Mouse (Mus musculus): ENCODE results near the gene Runx1. TPM values are rescaled to one million over a fixed set of nuclear protein-coding genes. Genes with fewer than 3 reads are reported as not detected.

The Runx1 gene
- polyA plus RNA-seq, 1 experiment from 2014 or later: 1.7 TPM

- Histone ChIP-seq H3K4me2 (peak overlapping the region; percentile 99), H3K27ac (peak overlapping the region; percentile 61), H3K9ac (peak overlapping the region; percentile 65), H3K9me3 (replicated peaks) (no peaks in the 10 kb centered on the region), H3K27me3 (peaks cover 72% of the 10 kb centered on the region), H3K4me3 (peak overlapping the region; percentile 62), H3K4me1 (replicated peaks) (peaks cover 39% of the 10 kb centered on the region), H3K36me3 (no peaks in the 10 kb centered on the region)
- under 1% methylated on average over 53 of the region's 53 CpGs for WGBS
- ATAC-seq (replicated peaks; ENCODE audit: insufficient number of reproducible peaks, insufficient read depth, low FRiP score, low read depth): peak; percentile 91
These were observed 128.7 kb downstream of the Runx1 start for GRCm38 (mm10) chr16:92697227-92697736.

- Histone ChIP-seq H3K4me3 (peak overlapping the region; percentile 62), H3K4me2 (peak overlapping the region; percentile 99), H3K4me1 (replicated peaks) (peaks cover 39% of the 10 kb centered on the region), H3K27ac (no peak overlapping the region), H3K9ac (0 out of 2 replicates have a peak overlapping the region, but pooled peaks have one; percentile 9), H3K27me3 (peaks cover 71% of the 10 kb centered on the region), H3K9me3 (replicated peaks) (no peaks in the 10 kb centered on the region), H3K36me3 (no peaks in the 10 kb centered on the region)
- WGBS: 2% methylated on average over 24 of the region's 24 CpGs
- ATAC-seq (replicated peaks; ENCODE audit: insufficient number of reproducible peaks, insufficient read depth, low FRiP score, low read depth): no peak
These were observed 129.4 kb downstream of the Runx1 start for GRCm38 (mm10) chr16:92696411-92697015.

GRCm38 (mm10) chr16:92695981-92696380 lies 130.0 kb downstream of the Runx1 start:
- no peak overlapping the region for H3K27ac ChIP-seq
- no peak for ATAC-seq (replicated peaks; ENCODE audit: insufficient number of reproducible peaks, insufficient read depth, low FRiP score, low read depth)
- H3K4me3 ChIP-seq: peak overlapping the region; percentile 40
- peak overlapping the region; percentile 1; the same call in 1 of the 2 replicates for H3K9ac ChIP-seq
- 8% methylated on average over 12 of the region's 12 CpGs for WGBS
- H3K36me3 ChIP-seq: no peaks in the 10 kb centered on the region
- no peaks in the 10 kb centered on the region for H3K9me3 ChIP-seq (replicated peaks)
- peaks cover 39% of the 10 kb centered on the region for H3K4me1 ChIP-seq (replicated peaks)
- H3K4me2 ChIP-seq: peak overlapping the region; percentile 41
- peaks cover 72% of the 10 kb centered on the region for H3K27me3 ChIP-seq

- peaks cover 72% of the 10 kb centered on the region for H3K27me3 ChIP-seq
- H3K9ac ChIP-seq: peak overlapping the region; percentile 1
- H3K36me3 ChIP-seq: no peaks in the 10 kb centered on the region
- no peak overlapping the region for H3K27ac ChIP-seq
- ATAC-seq (replicated peaks; ENCODE audit: insufficient number of reproducible peaks, insufficient read depth, low FRiP score, low read depth): no peak
- WGBS: 2% methylated on average over 43 of the region's 43 CpGs
- H3K4me1 ChIP-seq (replicated peaks): peaks cover 39% of the 10 kb centered on the region
- H3K4me3 ChIP-seq: peak overlapping the region; percentile 40
- peak overlapping the region; percentile 41 for H3K4me2 ChIP-seq
- no peaks in the 10 kb centered on the region for H3K9me3 ChIP-seq (replicated peaks)
These were observed 130.6 kb downstream of the Runx1 start for GRCm38 (mm10) chr16:92695200-92695921.

- Histone ChIP-seq H3K36me3 (no peaks in the 10 kb centered on the region), H3K9ac (no peak overlapping the region), H3K27ac (no peak overlapping the region), H3K4me2 (peak overlapping the region; percentile 41; the same call in 1 of the 2 replicates), H3K4me3 (peak overlapping the region; percentile 40), H3K9me3 (replicated peaks) (no peaks in the 10 kb centered on the region), H3K4me1 (replicated peaks) (peaks cover 36% of the 10 kb centered on the region), H3K27me3 (peaks cover 72% of the 10 kb centered on the region)
- WGBS: 6% methylated on average over 18 of the region's 19 CpGs
- no peak for ATAC-seq (replicated peaks; ENCODE audit: insufficient number of reproducible peaks, insufficient read depth, low FRiP score, low read depth)
These were observed 131.3 kb downstream of the Runx1 start for GRCm38 (mm10) chr16:92694496-92695106.

GRCm38 (mm10) chr16:92690759-92691158 lies 135.2 kb downstream of the Runx1 start:
- 70% methylated on average over 7 of the region's 7 CpGs for WGBS
- Histone ChIP-seq H3K27ac (no peak overlapping the region), H3K36me3 (no peaks in the 10 kb centered on the region), H3K4me3 (no peak overlapping the region), H3K9me3 (replicated peaks) (no peaks in the 10 kb centered on the region), H3K4me1 (replicated peaks) (peaks cover 8% of the 10 kb centered on the region), H3K4me2 (no peak overlapping the region), H3K9ac (no peak overlapping the region), H3K27me3 (peaks cover 69% of the 10 kb centered on the region)
- ATAC-seq (replicated peaks; ENCODE audit: insufficient number of reproducible peaks, insufficient read depth, low FRiP score, low read depth): no peak

GRCm38 (mm10) chr16:92688941-92689340 lies 137.0 kb downstream of the Runx1 start:
- 91% methylated on average over 21 of the region's 21 CpGs for WGBS
- Histone ChIP-seq H3K27ac (no peak overlapping the region), H3K4me3 (no peak overlapping the region), H3K36me3 (no peaks in the 10 kb centered on the region), H3K9me3 (replicated peaks) (no peaks in the 10 kb centered on the region), H3K4me2 (no peak overlapping the region), H3K27me3 (peaks cover 64% of the 10 kb centered on the region), H3K9ac (no peak overlapping the region), H3K4me1 (replicated peaks) (no peaks in the 10 kb centered on the region)
- no peak for ATAC-seq (replicated peaks; ENCODE audit: insufficient number of reproducible peaks, insufficient read depth, low FRiP score, low read depth)

- no peaks in the 10 kb centered on the region for H3K36me3 ChIP-seq
- H3K9me3 ChIP-seq (replicated peaks): no peaks in the 10 kb centered on the region
- H3K4me1 ChIP-seq (replicated peaks): no peaks in the 10 kb centered on the region
- H3K4me2 ChIP-seq: no peak overlapping the region
- peaks cover 62% of the 10 kb centered on the region for H3K27me3 ChIP-seq
- H3K27ac ChIP-seq: no peak overlapping the region
- 86% methylated on average over 10 of the region's 10 CpGs for WGBS
- no peak for ATAC-seq (replicated peaks; ENCODE audit: insufficient number of reproducible peaks, insufficient read depth, low FRiP score, low read depth)
- no peak overlapping the region for H3K9ac ChIP-seq
- H3K4me3 ChIP-seq: no peak overlapping the region
These were observed 139.0 kb downstream of the Runx1 start for GRCm38 (mm10) chr16:92686978-92687377.

- H3K4me3 ChIP-seq: no peak overlapping the region
- WGBS: 29% methylated on average over 6 of the region's 6 CpGs
- H3K9me3 ChIP-seq (replicated peaks): no peaks in the 10 kb centered on the region
- ATAC-seq (replicated peaks; ENCODE audit: insufficient number of reproducible peaks, insufficient read depth, low FRiP score, low read depth): no peak
- peaks cover 61% of the 10 kb centered on the region for H3K27me3 ChIP-seq
- no peak overlapping the region for H3K27ac ChIP-seq
- H3K36me3 ChIP-seq: no peaks in the 10 kb centered on the region
- H3K4me2 ChIP-seq: no peak overlapping the region
- H3K4me1 ChIP-seq (replicated peaks): no peaks in the 10 kb centered on the region
- no peak overlapping the region for H3K9ac ChIP-seq
These were observed 140.1 kb downstream of the Runx1 start for GRCm38 (mm10) chr16:92685766-92686315.

- Histone ChIP-seq H3K27ac (no peak overlapping the region; the same call in 1 of the 2 replicates), H3K9me3 (replicated peaks) (no peaks in the 10 kb centered on the region), H3K9ac (no peak overlapping the region), H3K27me3 (peaks cover 53% of the 10 kb centered on the region), H3K4me3 (no peak overlapping the region), H3K4me2 (no peak overlapping the region), H3K4me1 (replicated peaks) (no peaks in the 10 kb centered on the region), H3K36me3 (no peaks in the 10 kb centered on the region)
- 60% methylated on average over 21 of the region's 21 CpGs for WGBS
- ATAC-seq (replicated peaks; ENCODE audit: insufficient number of reproducible peaks, insufficient read depth, low FRiP score, low read depth): no peak
These were observed 141.3 kb downstream of the Runx1 start for GRCm38 (mm10) chr16:92684423-92685211.
